Mouse (Mus musculus): Measurements from ENCODE around the gene Gm21885. TPM values are rescaled to one million over a fixed set of nuclear protein-coding genes. Genes with fewer than 3 reads are reported as not detected.
A peak's percentile ranks its signal among the peaks of the same experiment; 100 is the strongest.

Gm21885 gene
- total RNA-seq (2021) = not detected
- long read RNA-seq, experiment 1 = 0 reads
- long read RNA-seq, experiment 2 = 0 reads

GRCm38 (mm10) chr11:94281199-94282181 lies at the start of gene Gm21885:
Gene Gm21885 (plus strand): TSS chr11:94281873.
- peak within 1 kb of the TSS; percentile 3; the same call in 1 of the 2 replicates for H3K27ac ChIP-seq
- TF ChIP-seq CTCF (conservative IDR thresholded peaks at IDR 0.05) = no peak
- DNase-seq (ENCODE audit: low spot score in 2 of 2) = no peak
- no peak within 1 kb of the TSS for H3K4me3 ChIP-seq

GRCm38 (mm10) chr11:94233405-94233804 lies 48.3 kb upstream of the Gm21885 start:
- H3K27ac ChIP-seq = peak overlapping the region; percentile 80
- TF ChIP-seq CTCF (conservative IDR thresholded peaks at IDR 0.05) = no peak
- peak in 1 of 2 experiments; percentile 43 for DNase-seq (ENCODE audit: low spot score in 2 of 2)
- H3K4me3 ChIP-seq = no peak overlapping the region

GRCm38 (mm10) chr11:94234380-94234779 lies 47.3 kb upstream of the Gm21885 start:
- no peak for DNase-seq (ENCODE audit: low spot score in 2 of 2)
- Histone ChIP-seq H3K27ac (peak overlapping the region; percentile 80), H3K4me3 (no peak overlapping the region)
- no peak for TF ChIP-seq CTCF (conservative IDR thresholded peaks at IDR 0.05)

- no peak for TF ChIP-seq CTCF (conservative IDR thresholded peaks at IDR 0.05)
Observed at GRCm38 (mm10) chr11:94234857-94235256, 46.8 kb upstream of the Gm21885 start.

GRCm38 (mm10) chr11:94236074-94236473 lies 45.6 kb upstream of the Gm21885 start:
- H3K27ac ChIP-seq = peak overlapping the region; percentile 80
- H3K4me3 ChIP-seq = peak overlapping the region; percentile 27; the same call in 1 of the 2 replicates
- TF ChIP-seq CTCF (conservative IDR thresholded peaks at IDR 0.05) = peak; percentile 93
- peak; percentile 73 to 86 for DNase-seq (ENCODE audit: low spot score in 2 of 2)

More at GRCm38 (mm10) chr11:94234857-94235256, 46.8 kb upstream of the Gm21885 start:
- DNase-seq (ENCODE audit: low spot score in 2 of 2) = no peak
- Histone ChIP-seq H3K27ac (peak overlapping the region; percentile 80; the same call in 1 of the 2 replicates), H3K4me3 (no peak overlapping the region)

- no peak for DNase-seq (ENCODE audit: low spot score in 2 of 2)
- H3K4me3 ChIP-seq = no peak overlapping the region
- TF ChIP-seq CTCF (conservative IDR thresholded peaks at IDR 0.05) = no peak
- no peak overlapping the region for H3K27ac ChIP-seq
Observed at GRCm38 (mm10) chr11:94238786-94239185, 42.9 kb upstream of the Gm21885 start.

GRCm38 (mm10) chr11:94239706-94240105 lies 42.0 kb upstream of the Gm21885 start:
- no peak for TF ChIP-seq CTCF (conservative IDR thresholded peaks at IDR 0.05)

GRCm38 (mm10) chr11:94242760-94243421 lies 38.8 kb upstream of the Gm21885 start:
- TF ChIP-seq CTCF (conservative IDR thresholded peaks at IDR 0.05) = no peak
- no peak for DNase-seq (ENCODE audit: low spot score in 2 of 2)
- peak overlapping the region; percentile 10; the same call in 1 of the 2 replicates for H3K4me3 ChIP-seq
- no peak overlapping the region for H3K27ac ChIP-seq

More at GRCm38 (mm10) chr11:94239706-94240105, 42.0 kb upstream of the Gm21885 start:
- DNase-seq (ENCODE audit: low spot score in 2 of 2) = no peak
- H3K27ac ChIP-seq = peak overlapping the region; percentile 59; the same call in 1 of the 2 replicates
- no peak overlapping the region for H3K4me3 ChIP-seq

GRCm38 (mm10) chr11:94243422-94244180 lies 38.1 kb upstream of the Gm21885 start:
- no peak overlapping the region for H3K27ac ChIP-seq

GRCm38 (mm10) chr11:94244385-94244784 lies 37.3 kb upstream of the Gm21885 start:
- H3K27ac ChIP-seq = no peak overlapping the region
- DNase-seq (ENCODE audit: low spot score in 2 of 2) = no peak
- H3K4me3 ChIP-seq = no peak overlapping the region
- TF ChIP-seq CTCF (conservative IDR thresholded peaks at IDR 0.05) = no peak

More at GRCm38 (mm10) chr11:94243422-94244180, 38.1 kb upstream of the Gm21885 start:
- DNase-seq (ENCODE audit: low spot score in 2 of 2) = no peak
- TF ChIP-seq CTCF (conservative IDR thresholded peaks at IDR 0.05) = no peak
- H3K4me3 ChIP-seq = no peak overlapping the region; the same call in 1 of the 2 replicates

GRCm38 (mm10) chr11:94245955-94246788 lies 35.5 kb upstream of the Gm21885 start, which contains the start of gene Wfikkn2:
Gene Wfikkn2 (minus strand): TSS chr11:94246005.
- no peak for DNase-seq (ENCODE audit: low spot score in 2 of 2)
- TF ChIP-seq CTCF (conservative IDR thresholded peaks at IDR 0.05) = no peak
- Histone ChIP-seq H3K27ac (no peak within 1 kb of the TSS), H3K4me3 (no peak within 1 kb of the TSS)

Measured in layer of hippocampus, adult 2 months (tissue).